Mouse (Mus musculus) E14TG2a.4 (cell line): Measurements from ENCODE around the gene Med16.

Experiments
- H3K27me3 ChIP-seq: 2 replicates; pipeline ENCODE4 v1.6.1; 2014; ENCODE audit warnings: low read length, control low read depth; ENCODE audit not compliant: insufficient read depth
- H3K36me3 ChIP-seq: 2 replicates; pipeline ENCODE4 v1.6.1; 2014; ENCODE audit warnings: low read length, control low read depth; ENCODE audit not compliant: insufficient read depth
- H3K4me1 ChIP-seq: replicated peaks from 2 replicates; pipeline ENCODE4 v1.6.1; 2014; ENCODE audit warnings: low read depth, low read length, control low read depth
- H3K4me3 ChIP-seq: replicated peaks from 2 replicates; pipeline ENCODE4 v1.5.1; 2014; ENCODE audit warnings: mild to moderate bottlenecking, low read length
- H3K9me3 ChIP-seq: 2 replicates; pipeline ENCODE4 v1.6.1; 2014; ENCODE audit warnings: low read length, control low read depth
- CTCF ChIP-seq: conservative IDR thresholded peaks from 2 replicates; pipeline ENCODE4 v1.5.1; 2014; ENCODE audit warnings: low read length
- NANOG ChIP-seq: IDR thresholded peaks from 2 replicates; pipeline ENCODE4 v1.6.1; 2014; ENCODE audit warnings: borderline replicate concordance, low read length, mixed read lengths
- POU5F1 ChIP-seq: IDR thresholded peaks from 2 replicates; pipeline ENCODE4 v1.6.1; 2014; ENCODE audit warnings: low read length, borderline replicate concordance

Med16 gene

GRCm38 (mm10) chr10:79946752-79947322, 38.1 kb upstream of the Med16 start:
- TF ChIP-seq NANOG (no peak), CTCF (no peak), POU5F1 (no peak)
- no peak overlapping the region for H3K4me3 ChIP-seq

DNA sequence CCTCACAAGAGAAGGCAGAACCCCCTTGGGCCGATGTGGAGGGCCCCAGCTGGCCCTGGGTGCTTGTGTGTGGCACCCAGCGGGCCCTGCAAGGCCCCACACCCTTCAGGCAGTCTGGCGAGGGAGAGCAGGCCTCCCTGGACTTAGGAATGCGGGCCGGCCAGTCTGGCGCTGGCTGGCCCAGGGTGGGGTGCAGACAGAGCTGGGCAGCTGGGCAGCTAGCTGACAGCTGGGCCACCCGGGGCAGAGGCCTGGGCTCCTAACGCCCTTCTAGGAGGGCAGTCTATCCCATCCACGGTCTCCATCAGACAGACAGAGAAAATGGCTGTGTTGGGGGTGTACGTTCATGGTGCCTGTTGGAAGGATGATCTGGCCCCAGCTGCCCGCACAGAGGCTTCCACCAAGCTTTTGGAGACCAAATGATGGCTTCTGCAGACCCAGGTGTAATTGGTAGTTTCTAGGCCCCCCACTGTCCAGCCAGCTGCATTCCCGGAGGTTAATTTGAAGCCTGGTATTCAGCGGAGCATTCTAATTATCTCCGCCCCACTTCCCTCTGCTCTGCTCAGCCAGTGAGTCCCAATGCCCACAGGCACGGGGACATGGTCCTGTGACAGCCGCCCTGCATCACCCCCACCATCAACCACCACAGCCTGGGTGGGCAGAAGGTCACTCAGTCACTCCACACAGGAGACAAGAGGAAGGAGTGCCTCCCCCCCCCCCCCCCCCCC, 36.9 kb upstream of the Med16 start:
- no peak overlapping the region for H3K4me3 ChIP-seq
- no peaks in the 10 kb centered on the region for H3K27me3 ChIP-seq
- H3K36me3 ChIP-seq = peaks cover 11% of the 10 kb centered on the region; the same call in 1 of the 2 replicates
- no peaks in the 10 kb centered on the region for H3K9me3 ChIP-seq
- H3K4me1 ChIP-seq = peaks cover 40% of the 10 kb centered on the region
- TF ChIP-seq CTCF (no peak), NANOG (no peak), POU5F1 (no peak)

More at GRCm38 (mm10) chr10:79946752-79947322, 38.1 kb upstream of the Med16 start:
- Histone ChIP-seq H3K4me1 (peaks cover 51% of the 10 kb centered on the region), H3K9me3 (no peaks in the 10 kb centered on the region), H3K27me3 (no peaks in the 10 kb centered on the region), H3K36me3 (peaks cover 17% of the 10 kb centered on the region)

- TF ChIP-seq NANOG (no peak), POU5F1 (no peak), CTCF (no peak)
- Histone ChIP-seq H3K36me3 (no peaks in the 10 kb centered on the region), H3K4me1 (peaks cover 41% of the 10 kb centered on the region), H3K9me3 (no peaks in the 10 kb centered on the region), H3K4me3 (no peak overlapping the region), H3K27me3 (no peaks in the 10 kb centered on the region)
Measured at GRCm38 (mm10) chr10:79943471-79943901, 34.8 kb upstream of the Med16 start.

- no peak overlapping the region for H3K4me3 ChIP-seq
- H3K9me3 ChIP-seq = no peaks in the 10 kb centered on the region
- TF ChIP-seq NANOG (no peak), CTCF (no peak), POU5F1 (no peak)
- peaks cover 43% of the 10 kb centered on the region for H3K4me1 ChIP-seq
- H3K27me3 ChIP-seq = no peaks in the 10 kb centered on the region
- H3K36me3 ChIP-seq = no peaks in the 10 kb centered on the region
Measured at GRCm38 (mm10) chr10:79942988-79943387, 34.3 kb upstream of the Med16 start.

DNA sequence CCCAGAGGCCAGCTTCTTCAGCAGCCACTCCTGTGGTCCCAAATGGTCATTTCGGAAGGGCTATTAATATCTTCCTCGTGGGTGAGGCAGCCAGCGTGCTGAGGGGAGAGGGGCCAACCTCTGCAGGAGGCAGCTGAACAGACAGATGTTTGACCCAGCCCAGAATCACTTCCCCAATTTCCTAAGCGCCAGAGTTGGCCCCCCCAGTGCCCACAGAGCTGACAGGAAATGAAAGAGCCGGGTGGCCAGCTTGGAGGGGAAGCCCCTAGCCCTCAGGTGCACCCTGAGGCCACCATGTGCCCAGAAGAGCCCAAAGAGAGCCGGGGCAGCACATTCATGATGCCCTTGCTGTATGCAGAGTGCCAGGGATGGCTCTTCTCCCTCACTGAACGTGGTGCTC, 32.0 kb upstream of the Med16 start:
- Histone ChIP-seq H3K4me1 (peaks cover 49% of the 10 kb centered on the region), H3K36me3 (no peaks in the 10 kb centered on the region), H3K27me3 (no peaks in the 10 kb centered on the region; the same call in 1 of the 2 replicates), H3K4me3 (no peak overlapping the region), H3K9me3 (no peaks in the 10 kb centered on the region)
- no peak for TF ChIP-seq POU5F1
- TF ChIP-seq NANOG = no peak
- no peak for TF ChIP-seq CTCF

DNA sequence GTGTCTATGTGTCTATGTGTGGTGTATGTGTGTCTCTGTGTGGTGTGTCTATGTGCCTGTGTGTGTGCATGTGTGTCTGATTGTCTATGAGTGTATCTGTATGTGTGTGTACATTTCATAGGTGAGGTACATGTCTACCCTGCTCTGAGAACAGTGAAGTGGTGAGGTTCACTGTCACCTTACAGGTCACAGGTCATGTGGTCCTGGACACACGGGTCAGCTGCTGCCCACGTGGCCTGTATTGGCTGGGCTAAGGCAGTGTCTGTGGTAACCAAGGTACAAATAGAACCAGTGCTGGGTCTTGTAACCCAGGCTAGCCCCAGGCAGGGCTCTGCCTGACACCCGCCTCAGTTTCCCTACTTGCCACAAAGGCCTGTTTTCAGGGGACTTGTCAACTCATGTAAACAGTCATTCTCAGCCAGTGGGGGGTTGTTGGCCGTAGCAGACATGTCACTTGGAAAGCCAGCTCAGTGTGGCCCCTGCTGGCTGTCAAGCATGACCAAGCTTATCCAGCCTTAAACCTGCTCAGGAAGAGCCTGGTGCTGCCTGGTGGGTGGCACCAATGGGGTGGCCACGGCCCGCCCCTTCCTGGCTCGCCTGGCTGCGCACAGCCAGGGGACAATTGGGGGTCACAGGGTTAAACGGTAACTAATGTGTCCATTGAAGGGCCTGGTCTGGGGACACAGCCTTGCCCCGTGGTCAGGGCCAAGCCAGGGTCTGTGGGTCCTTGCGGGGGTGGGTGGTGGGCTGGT, 29.2 kb upstream of the Med16 start:
- H3K9me3 ChIP-seq = no peaks in the 10 kb centered on the region
- peaks cover 58% of the 10 kb centered on the region for H3K4me1 ChIP-seq
- TF ChIP-seq CTCF = no peak
- TF ChIP-seq POU5F1 = no peak
- TF ChIP-seq NANOG = no peak
- peak overlapping the region; percentile 54; the same call in 1 of the 2 replicates for H3K4me3 ChIP-seq
- H3K36me3 ChIP-seq = no peaks in the 10 kb centered on the region; the same call in 1 of the 2 replicates
- H3K27me3 ChIP-seq = no peaks in the 10 kb centered on the region; the same call in 1 of the 2 replicates

DNA sequence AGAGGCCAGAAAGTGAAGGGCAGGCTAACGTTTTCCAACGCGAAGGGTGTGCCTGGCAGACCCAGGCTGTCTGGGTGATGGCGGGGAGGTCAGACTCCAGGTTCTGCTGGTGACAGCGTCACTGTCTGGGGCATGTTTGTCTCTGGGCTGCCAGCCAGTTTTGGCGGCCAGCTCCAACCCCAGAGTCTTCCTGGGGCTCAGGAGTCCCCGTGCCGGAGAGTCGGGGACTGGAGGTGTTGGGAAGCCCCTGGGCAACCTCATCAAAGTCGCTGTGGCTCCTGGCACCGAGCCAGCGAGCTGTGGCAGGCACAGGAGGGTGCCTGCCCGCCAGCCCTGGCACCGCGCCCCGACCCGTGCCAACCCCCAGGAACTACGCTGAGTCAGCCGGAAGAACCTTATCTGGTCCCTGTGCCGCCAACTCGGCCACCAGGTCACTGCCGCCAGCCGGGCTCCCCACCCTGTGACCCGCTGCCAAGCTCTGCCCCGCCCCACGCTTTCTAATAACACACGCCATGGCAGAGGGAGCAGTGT, 28.3 kb upstream of the Med16 start:
- H3K27me3 ChIP-seq = no peaks in the 10 kb centered on the region; the same call in 1 of the 2 replicates
- peaks cover 66% of the 10 kb centered on the region for H3K4me1 ChIP-seq
- TF ChIP-seq NANOG = no peak
- peaks cover 2% of the 10 kb centered on the region; the same call in 1 of the 2 replicates for H3K36me3 ChIP-seq
- peak overlapping the region; percentile 70 for H3K4me3 ChIP-seq
- no peaks in the 10 kb centered on the region for H3K9me3 ChIP-seq
